Mouse (Mus musculus): ENCODE data around the gene Epha4. TPM values are rescaled to one million over a fixed set of nuclear protein-coding genes. Genes with fewer than 3 reads are reported as not detected.

Epha4 gene
- polyA plus RNA-seq, 1 experiment: 8.5 TPM

GRCm38 (mm10) chr1:77514325-77514962 is 444 bp downstream of the Epha4 start:
- H3K36me3 ChIP-seq (ENCODE audit: control insufficient read depth, insufficient read depth, low read length, poor library complexity, severe bottlenecking): no peaks in the 10 kb centered on the region
- peak overlapping the region; percentile 70 for H3K4me3 ChIP-seq (ENCODE audit: low read depth, low read length)
- no peak overlapping the region for H3K27ac ChIP-seq (ENCODE audit: insufficient read depth, low read length)
- H3K27me3 ChIP-seq (ENCODE audit: control insufficient read depth, insufficient read depth, low read length, poor library complexity, severe bottlenecking): no peaks in the 10 kb centered on the region
- peak overlapping the region; percentile 34 for H3K9ac ChIP-seq (ENCODE audit: low read depth, poor library complexity, severe bottlenecking)
- H3K4me1 ChIP-seq (ENCODE audit: control insufficient read depth, insufficient read depth, low read length): no peaks in the 10 kb centered on the region
- TF ChIP-seq EP300 (IDR thresholded peaks at IDR 0.05; ENCODE audit: insufficient read depth, low read depth, low read length): no peak
- no peak for TF ChIP-seq CTCF (IDR thresholded peaks at IDR 0.05; ENCODE audit: low read depth, low read length)
- TF ChIP-seq POLR2A (IDR thresholded peaks at IDR 0.05; ENCODE audit: insufficient read depth, low read length): no peak
- H3K9me3 ChIP-seq (replicated peaks; ENCODE audit: control insufficient read depth, insufficient read depth, low read length, poor library complexity, severe bottlenecking): no peaks in the 10 kb centered on the region

DNA sequence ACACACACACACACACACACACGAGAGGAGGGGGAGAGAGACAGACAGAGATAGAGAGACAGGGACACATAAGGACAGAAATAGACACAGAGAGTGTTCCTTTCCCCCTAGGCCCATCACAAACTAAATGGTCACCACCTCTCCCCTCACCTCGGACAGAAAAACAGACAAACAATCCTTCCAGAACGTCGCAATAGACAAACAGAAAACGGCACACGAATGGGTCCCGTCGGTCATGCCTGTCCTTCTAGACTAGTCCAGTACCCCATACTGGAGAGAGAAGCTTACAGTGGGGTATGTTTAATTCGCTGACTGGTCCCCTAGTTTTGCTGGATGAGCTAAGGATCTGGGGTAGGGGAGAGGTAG is 946 bp downstream of the Epha4 start:
- Histone ChIP-seq H3K27me3 (ENCODE audit: control insufficient read depth, insufficient read depth, low read length, poor library complexity, severe bottlenecking) (no peaks in the 10 kb centered on the region), H3K36me3 (ENCODE audit: control insufficient read depth, insufficient read depth, low read length, poor library complexity, severe bottlenecking) (no peaks in the 10 kb centered on the region), H3K9ac (ENCODE audit: low read depth, poor library complexity, severe bottlenecking) (peak overlapping the region; percentile 34), H3K4me1 (ENCODE audit: control insufficient read depth, insufficient read depth, low read length) (no peaks in the 10 kb centered on the region), H3K9me3 (replicated peaks; ENCODE audit: control insufficient read depth, insufficient read depth, low read length, poor library complexity, severe bottlenecking) (no peaks in the 10 kb centered on the region), H3K27ac (ENCODE audit: insufficient read depth, low read length) (no peak overlapping the region), H3K4me3 (ENCODE audit: low read depth, low read length) (peak overlapping the region; percentile 70)
- TF ChIP-seq POLR2A (IDR thresholded peaks at IDR 0.05; ENCODE audit: insufficient read depth, low read length): no peak
- no peak for TF ChIP-seq EP300 (IDR thresholded peaks at IDR 0.05; ENCODE audit: insufficient read depth, low read depth, low read length)

DNA sequence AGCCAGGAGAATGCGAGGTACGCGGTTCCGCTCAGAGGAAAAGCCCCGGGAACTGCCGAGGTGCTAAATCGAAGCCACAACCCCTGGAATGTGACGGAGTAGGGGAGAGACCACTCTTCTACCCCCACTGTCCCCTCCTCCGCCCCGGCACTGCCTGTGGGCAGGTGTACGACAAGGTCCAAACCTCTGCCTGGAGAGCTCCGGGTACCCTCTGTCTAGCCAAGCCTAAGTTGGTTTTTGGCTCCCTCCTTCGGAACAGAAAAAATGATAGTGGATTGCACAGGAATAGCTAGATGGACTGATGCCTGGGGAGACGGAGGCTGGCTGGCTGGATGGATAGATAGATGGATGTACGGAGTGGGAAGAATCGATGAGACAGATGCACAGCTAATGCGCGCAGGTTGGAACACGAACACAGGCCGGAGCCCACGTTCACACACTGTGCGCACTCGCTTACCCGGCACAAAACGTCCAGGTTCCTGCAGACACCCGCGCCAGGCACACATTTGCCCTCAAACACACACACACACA is 1.4 kb downstream of the Epha4 start:
- peak overlapping the region; percentile 70 for H3K4me3 ChIP-seq (ENCODE audit: low read depth, low read length)
- H3K27me3 ChIP-seq (ENCODE audit: control insufficient read depth, insufficient read depth, low read length, poor library complexity, severe bottlenecking): no peaks in the 10 kb centered on the region
- no peaks in the 10 kb centered on the region for H3K36me3 ChIP-seq (ENCODE audit: control insufficient read depth, insufficient read depth, low read length, poor library complexity, severe bottlenecking)
- no peak overlapping the region for H3K27ac ChIP-seq (ENCODE audit: insufficient read depth, low read length)
- TF ChIP-seq EP300 (IDR thresholded peaks at IDR 0.05; ENCODE audit: insufficient read depth, low read depth, low read length): no peak
- TF ChIP-seq CTCF (IDR thresholded peaks at IDR 0.05; ENCODE audit: low read depth, low read length): peak; percentile 19
- H3K9ac ChIP-seq (ENCODE audit: low read depth, poor library complexity, severe bottlenecking): peak overlapping the region; percentile 34
- H3K4me1 ChIP-seq (ENCODE audit: control insufficient read depth, insufficient read depth, low read length): no peaks in the 10 kb centered on the region
- no peaks in the 10 kb centered on the region for H3K9me3 ChIP-seq (replicated peaks; ENCODE audit: control insufficient read depth, insufficient read depth, low read length, poor library complexity, severe bottlenecking)

DNA sequence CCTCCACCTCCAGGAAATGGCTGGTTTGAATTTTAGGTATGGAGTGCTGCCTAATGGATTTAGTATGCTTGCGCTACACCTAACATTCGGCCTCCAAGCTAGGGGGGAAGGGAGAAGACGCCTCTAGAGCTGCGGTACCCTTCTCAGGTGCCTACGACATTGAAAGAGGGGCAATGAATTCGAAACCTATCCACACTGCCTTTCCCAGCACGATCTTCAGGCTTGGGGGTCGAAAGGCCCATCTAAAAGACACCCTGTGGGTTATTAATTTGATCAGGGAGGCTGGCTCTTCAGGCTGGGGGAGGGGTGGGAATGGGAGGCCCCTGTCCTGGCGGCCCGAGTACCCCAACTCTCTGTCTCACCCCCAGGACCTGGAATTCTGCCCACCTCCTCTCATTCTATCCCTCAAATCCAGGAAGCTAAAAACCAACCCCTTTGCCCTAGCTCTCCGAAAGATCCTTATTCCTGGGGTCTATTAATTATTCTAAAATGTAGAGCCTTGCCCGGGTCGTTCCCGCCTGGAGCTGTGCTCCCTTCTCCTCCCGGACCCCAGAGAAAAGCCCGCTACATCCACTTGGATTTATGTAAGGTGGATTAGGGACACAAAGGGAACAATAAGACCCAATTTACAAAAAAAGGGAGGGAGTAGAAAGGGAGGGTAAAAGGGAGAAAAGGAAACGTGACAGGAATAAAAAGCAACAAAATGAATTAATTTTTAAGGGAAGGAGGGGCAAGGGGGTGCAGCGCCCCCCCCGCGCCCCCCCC is 2.3 kb downstream of the Epha4 start:
- Histone ChIP-seq H3K36me3 (ENCODE audit: control insufficient read depth, insufficient read depth, low read length, poor library complexity, severe bottlenecking) (no peaks in the 10 kb centered on the region), H3K9me3 (replicated peaks; ENCODE audit: control insufficient read depth, insufficient read depth, low read length, poor library complexity, severe bottlenecking) (no peaks in the 10 kb centered on the region), H3K4me1 (ENCODE audit: control insufficient read depth, insufficient read depth, low read length) (no peaks in the 10 kb centered on the region), H3K27ac (ENCODE audit: insufficient read depth, low read length) (no peak overlapping the region), H3K4me3 (ENCODE audit: low read depth, low read length) (peak overlapping the region; percentile 33), H3K9ac (ENCODE audit: low read depth, poor library complexity, severe bottlenecking) (peak overlapping the region; percentile 30), H3K27me3 (ENCODE audit: control insufficient read depth, insufficient read depth, low read length, poor library complexity, severe bottlenecking) (no peaks in the 10 kb centered on the region)
- no peak for TF ChIP-seq EP300 (IDR thresholded peaks at IDR 0.05; ENCODE audit: insufficient read depth, low read depth, low read length)
- TF ChIP-seq CTCF (IDR thresholded peaks at IDR 0.05; ENCODE audit: low read depth, low read length): no peak
- TF ChIP-seq POLR2A (IDR thresholded peaks at IDR 0.05; ENCODE audit: insufficient read depth, low read length): no peak

GRCm38 (mm10) chr1:77512059-77512407 is 2.9 kb downstream of the Epha4 start:
- no peak overlapping the region for H3K27ac ChIP-seq (ENCODE audit: insufficient read depth, low read length)
- no peaks in the 10 kb centered on the region for H3K9me3 ChIP-seq (replicated peaks; ENCODE audit: control insufficient read depth, insufficient read depth, low read length, poor library complexity, severe bottlenecking)
- no peaks in the 10 kb centered on the region for H3K27me3 ChIP-seq (ENCODE audit: control insufficient read depth, insufficient read depth, low read length, poor library complexity, severe bottlenecking)
- TF ChIP-seq POLR2A (IDR thresholded peaks at IDR 0.05; ENCODE audit: insufficient read depth, low read length): no peak
- TF ChIP-seq EP300 (IDR thresholded peaks at IDR 0.05; ENCODE audit: insufficient read depth, low read depth, low read length): no peak
- TF ChIP-seq CTCF (IDR thresholded peaks at IDR 0.05; ENCODE audit: low read depth, low read length): no peak
- H3K4me1 ChIP-seq (ENCODE audit: control insufficient read depth, insufficient read depth, low read length): no peaks in the 10 kb centered on the region
- H3K9ac ChIP-seq (ENCODE audit: low read depth, poor library complexity, severe bottlenecking): no peak overlapping the region
- H3K4me3 ChIP-seq (ENCODE audit: low read depth, low read length): no peak overlapping the region
- no peaks in the 10 kb centered on the region for H3K36me3 ChIP-seq (ENCODE audit: control insufficient read depth, insufficient read depth, low read length, poor library complexity, severe bottlenecking)
